Mouse (Mus musculus) liver, embryonic 16.5 days (tissue): ENCODE measurements around the gene B4galnt1. TPM values are rescaled to one million over a fixed set of nuclear protein-coding genes. Genes with fewer than 3 reads are reported as not detected.
A peak's percentile ranks its signal among the peaks of the same experiment; 100 is the strongest.

Source experiments
- ATAC-seq: fragments of 200-750 bp; cut with Nextera tagmentation; 2 replicates; pipeline ENCODE4 v1.8.0; 2017; ENCODE audit warnings: low read depth, mild to moderate bottlenecking, moderate number of reproducible peaks, moderate library complexity
- H3K27ac ChIP-seq: fragments of 300-500 bp; sonication (generic); 2 replicates; pipeline ENCODE4 v1.5.1; 2014; ENCODE audit warnings: mild to moderate bottlenecking, low read length
- H3K27me3 ChIP-seq: fragments of 300-500 bp; sonication (generic); 2 replicates; pipeline ENCODE4 v1.6.1; 2014; ENCODE audit warnings: low read depth, low read length, mixed read lengths; ENCODE audit not compliant: control insufficient read depth, insufficient read depth
- H3K36me3 ChIP-seq: fragments of 300-500 bp; sonication (generic); 2 replicates; pipeline ENCODE4 v1.6.1; 2014; ENCODE audit warnings: mild to moderate bottlenecking; ENCODE audit not compliant: control insufficient read depth, insufficient read depth
- H3K4me1 ChIP-seq: fragments of 300-500 bp; sonication (generic); 2 replicates; pipeline ENCODE4 v1.6.1; 2014; ENCODE audit warnings: low read depth, low read length, mixed read lengths; ENCODE audit not compliant: control insufficient read depth
- H3K4me2 ChIP-seq: fragments of 300-500 bp; sonication (generic); 2 replicates; pipeline ENCODE4 v1.6.1; 2014; ENCODE audit warnings: low read depth, low read length, mixed read lengths
- H3K4me3 ChIP-seq: fragments of 300-500 bp; sonication (generic); 2 replicates; pipeline ENCODE4 v1.5.1; 2014; ENCODE audit warnings: low read depth, mild to moderate bottlenecking, low read length
- H3K9ac ChIP-seq: fragments of 300-500 bp; sonication (generic); 2 replicates; pipeline ENCODE4 v1.6.1; 2014; ENCODE audit warnings: low read depth, low read length
- H3K9me3 ChIP-seq: fragments of 300-500 bp; sonication (generic); replicated peaks from 2 replicates; pipeline ENCODE4 v1.6.1; 2016; ENCODE audit warnings: low read length; ENCODE audit not compliant: control insufficient read depth
- WGBS: fragments of 180-500 bp; shearing (Covaris S2); extraction: QIAGEN DNeasy Blood & Tissue Kit; methylation state at CpG from one replicate; pipeline ENCODE4 v1.1.7; 2014; ENCODE audit not compliant: insufficient replicate concordance; 5-methylcytosine and 5-hydroxymethylcytosine counted together
- polyA plus RNA-seq: library from polyadenylated mRNA; unstranded; fragments of >200 nt; fragmentation: Nextera tagmentation; extraction: Ambion mirVana; gene quantifications from 2 replicates; pipeline ENCODE4 v1.2.1, GENCODE M21; 2015

B4galnt1 gene
- polyA plus RNA-seq: 18.7 and 24.3 TPM in 2 replicates

- H3K27me3 ChIP-seq: peaks cover 26% of the 10 kb centered on the region
- 2% methylated on average over 52 of the region's 52 CpGs for WGBS
- peak within 1 kb of the TSS; percentile 81 for H3K9ac ChIP-seq
- H3K9me3 ChIP-seq: no peaks in the 10 kb centered on the region
- peak within 1 kb of the TSS; percentile 69 for H3K4me3 ChIP-seq
- peaks cover 30% of the 10 kb centered on the region for H3K4me1 ChIP-seq
- peak within 1 kb of the TSS; percentile 87 for H3K27ac ChIP-seq
- ATAC-seq: peak; percentile 81
- no peaks in the 10 kb centered on the region for H3K36me3 ChIP-seq
- peak within 1 kb of the TSS; percentile 98 for H3K4me2 ChIP-seq
These were observed at the start of gene B4galnt1 for GRCm38 (mm10) chr10:127164631-127165353. Gene B4galnt1 (plus strand): TSS chr10:127165225.

- peaks cover 24% of the 10 kb centered on the region for H3K36me3 ChIP-seq
- no peak overlapping the region for H3K4me2 ChIP-seq
- H3K9me3 ChIP-seq: no peaks in the 10 kb centered on the region
- ATAC-seq: no peak
- H3K27me3 ChIP-seq: no peaks in the 10 kb centered on the region
- WGBS: 81% methylated on average over 11 of the region's 11 CpGs
- H3K4me3 ChIP-seq: no peak overlapping the region
- H3K4me1 ChIP-seq: peaks cover 26% of the 10 kb centered on the region
- no peak overlapping the region for H3K9ac ChIP-seq
- H3K27ac ChIP-seq: no peak overlapping the region
These were observed 46.6 kb upstream of the B4galnt1 start for GRCm38 (mm10) chr10:127118470-127118869.

- Histone ChIP-seq H3K4me3 (no peak overlapping the region), H3K4me1 (peaks cover 26% of the 10 kb centered on the region), H3K27me3 (no peaks in the 10 kb centered on the region), H3K9me3 (no peaks in the 10 kb centered on the region), H3K36me3 (peaks cover 24% of the 10 kb centered on the region), H3K9ac (no peak overlapping the region), H3K4me2 (no peak overlapping the region), H3K27ac (no peak overlapping the region)
- WGBS: 90% methylated on average over 10 of the region's 10 CpGs
- no peak for ATAC-seq
These were observed 45.8 kb upstream of the B4galnt1 start for GRCm38 (mm10) chr10:127119229-127119628.

GRCm38 (mm10) chr10:127120301-127121065 lies 44.5 kb upstream of the B4galnt1 start:
- 4% methylated on average over 34 of the region's 34 CpGs for WGBS
- peaks cover 32% of the 10 kb centered on the region for H3K4me1 ChIP-seq

GRCm38 (mm10) chr10:127121066-127121477 lies 44.0 kb upstream of the B4galnt1 start, which contains the start of gene Os9:
Gene Os9 (minus strand): TSS chr10:127121131.
- H3K9ac ChIP-seq: peak within 1 kb of the TSS; percentile 84
- 0% methylated on average over 19 of the region's 19 CpGs for WGBS
- peak within 1 kb of the TSS; percentile 83 for H3K4me3 ChIP-seq
- peaks cover 36% of the 10 kb centered on the region for H3K4me1 ChIP-seq
- H3K27ac ChIP-seq: peak within 1 kb of the TSS; percentile 92
- H3K36me3 ChIP-seq: peaks cover 21% of the 10 kb centered on the region
- H3K9me3 ChIP-seq: no peaks in the 10 kb centered on the region
- H3K27me3 ChIP-seq: no peaks in the 10 kb centered on the region
- H3K4me2 ChIP-seq: peak within 1 kb of the TSS; percentile 95
- ATAC-seq: peak; percentile 97

More at GRCm38 (mm10) chr10:127120301-127121065, 44.5 kb upstream of the B4galnt1 start:
- Histone ChIP-seq H3K27me3 (no peaks in the 10 kb centered on the region), H3K4me2 (peak overlapping the region; percentile 95), H3K27ac (peak overlapping the region; percentile 45), H3K9me3 (no peaks in the 10 kb centered on the region), H3K4me3 (peak overlapping the region; percentile 83), H3K36me3 (peaks cover 24% of the 10 kb centered on the region), H3K9ac (peak overlapping the region; percentile 84)
- peak; percentile 4; the same call in 1 of the 2 replicates for ATAC-seq

GRCm38 (mm10) chr10:127122018-127122417 lies 43.0 kb upstream of the B4galnt1 start:
- no peak overlapping the region for H3K9ac ChIP-seq
- ATAC-seq: no peak
- no peaks in the 10 kb centered on the region for H3K9me3 ChIP-seq
- peaks cover 45% of the 10 kb centered on the region for H3K4me1 ChIP-seq
- 68% methylated on average over 3 of the region's 3 CpGs for WGBS
- peak overlapping the region; percentile 71; the same call in 1 of the 2 replicates for H3K4me2 ChIP-seq
- H3K36me3 ChIP-seq: peaks cover 18% of the 10 kb centered on the region
- no peak overlapping the region for H3K4me3 ChIP-seq
- H3K27me3 ChIP-seq: no peaks in the 10 kb centered on the region
- peak overlapping the region; percentile 92 for H3K27ac ChIP-seq

- Histone ChIP-seq H3K27ac (peak overlapping the region; percentile 92), H3K27me3 (no peaks in the 10 kb centered on the region), H3K4me2 (peak overlapping the region; percentile 71), H3K4me1 (peaks cover 52% of the 10 kb centered on the region), H3K4me3 (peak overlapping the region; percentile 50), H3K36me3 (peaks cover 12% of the 10 kb centered on the region), H3K9ac (peak overlapping the region; percentile 54), H3K9me3 (no peaks in the 10 kb centered on the region)
- WGBS: 29% methylated on average over 13 of the region's 13 CpGs
- peak; percentile 61 for ATAC-seq
These were observed 42.1 kb upstream of the B4galnt1 start for GRCm38 (mm10) chr10:127122784-127123435.

- H3K27me3 ChIP-seq: no peaks in the 10 kb centered on the region
- H3K27ac ChIP-seq: peak overlapping the region; percentile 92
- H3K4me1 ChIP-seq: peaks cover 56% of the 10 kb centered on the region
- 21% methylated on average over 4 of the region's 4 CpGs for WGBS
- ATAC-seq: no peak
- H3K9me3 ChIP-seq: no peaks in the 10 kb centered on the region
- H3K36me3 ChIP-seq: peaks cover 11% of the 10 kb centered on the region
- peak overlapping the region; percentile 50 for H3K4me3 ChIP-seq
- H3K4me2 ChIP-seq: peak overlapping the region; percentile 71
- H3K9ac ChIP-seq: peak overlapping the region; percentile 54
These were observed 41.6 kb upstream of the B4galnt1 start for GRCm38 (mm10) chr10:127123436-127123805.
